Mouse (Mus musculus) layer of hippocampus, adult 9-10 months (tissue): ENCODE results near the gene Gm11172.

Experiments
- DNase-seq: peaks from one replicate; pipeline ENCODE4 v3.0.0; 2022; ENCODE audit warnings: low spot score

Gm11172 gene

GRCm38 (mm10) chr16:10812865-10813371 is at the start of gene Gm11172:
TSS of gene Gm11172 (plus strand) at chr16:10812915.
- no peak for DNase-seq

- no peak for DNase-seq
Measured at GRCm38 (mm10) chr16:10763540-10764264, 49.0 kb upstream of the Gm11172 start.

GRCm38 (mm10) chr16:10764323-10764722 is 48.4 kb upstream of the Gm11172 start:
- DNase-seq = no peak

GRCm38 (mm10) chr16:10767158-10767557 is 45.6 kb upstream of the Gm11172 start:
- peak; percentile 42 for DNase-seq

- DNase-seq = no peak
Measured at GRCm38 (mm10) chr16:10768821-10769220, 43.9 kb upstream of the Gm11172 start.

GRCm38 (mm10) chr16:10769661-10770060 is 43.1 kb upstream of the Gm11172 start:
- no peak for DNase-seq

GRCm38 (mm10) chr16:10770531-10771325 is 42.0 kb upstream of the Gm11172 start:
- no peak for DNase-seq

- DNase-seq = no peak
Measured at GRCm38 (mm10) chr16:10771769-10772510, 40.8 kb upstream of the Gm11172 start.

GRCm38 (mm10) chr16:10773543-10773942 is 39.2 kb upstream of the Gm11172 start:
- DNase-seq = no peak

GRCm38 (mm10) chr16:10774726-10775125 is 38.0 kb upstream of the Gm11172 start:
- DNase-seq = no peak

GRCm38 (mm10) chr16:10776322-10776721 is 36.4 kb upstream of the Gm11172 start:
- no peak for DNase-seq

- DNase-seq = no peak
Measured at GRCm38 (mm10) chr16:10777579-10778160, 35.0 kb upstream of the Gm11172 start.

- DNase-seq = no peak
Measured at GRCm38 (mm10) chr16:10780631-10781120, 32.0 kb upstream of the Gm11172 start.

GRCm38 (mm10) chr16:10781862-10782371 is 30.8 kb upstream of the Gm11172 start:
- DNase-seq = no peak

- no peak for DNase-seq
Measured at GRCm38 (mm10) chr16:10782377-10783151, 30.2 kb upstream of the Gm11172 start.

GRCm38 (mm10) chr16:10783152-10783434 is 29.6 kb upstream of the Gm11172 start:
- DNase-seq = no peak

GRCm38 (mm10) chr16:10783451-10783850 is 29.3 kb upstream of the Gm11172 start:
- DNase-seq = no peak

- no peak for DNase-seq
Measured at GRCm38 (mm10) chr16:10783883-10784792, 28.6 kb upstream of the Gm11172 start.

GRCm38 (mm10) chr16:10784793-10785370 is 27.8 kb upstream of the Gm11172 start:
- DNase-seq = peak; percentile 46
